Mouse (Mus musculus) yolk sac, embryonic 10.5 days (tissue): Measurements from ENCODE around the gene Map4.
"Not testable (repeated sequence)": the region's sequence is repeated elsewhere in the genome, so short reads cannot be mapped to it uniquely, and the experiment has no call there.

Experiments
- DNase-seq: peaks from one replicate; pipeline ENCODE4 v3.0.0-alpha.2; 2017; ENCODE audit warnings: low spot score

Gene Map4

DNA sequence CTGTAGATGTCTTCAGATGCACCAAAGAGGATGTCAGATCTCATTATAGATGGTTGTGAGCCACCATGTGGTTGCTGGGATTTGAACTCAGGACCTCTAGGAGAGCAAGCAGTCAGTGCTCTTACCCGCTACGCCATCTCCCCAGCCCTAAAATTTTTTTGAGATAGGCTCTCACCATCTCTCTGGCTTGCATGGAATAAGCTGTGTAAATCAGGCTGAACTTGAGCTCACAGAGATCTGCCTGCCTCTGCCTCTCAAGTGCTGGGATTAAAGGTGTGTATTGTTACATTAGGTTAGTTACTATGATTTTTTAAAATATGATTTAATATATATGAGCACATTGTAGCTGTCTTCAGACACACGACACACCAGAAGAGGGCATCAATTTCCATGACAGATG lies 2.1 kb upstream of the Map4 start:
- no peak for DNase-seq

- DNase-seq, result peak; percentile 1
Observed at GRCm38 (mm10) chr9:109930063-109930462, 1.2 kb upstream of the Map4 start.

DNA sequence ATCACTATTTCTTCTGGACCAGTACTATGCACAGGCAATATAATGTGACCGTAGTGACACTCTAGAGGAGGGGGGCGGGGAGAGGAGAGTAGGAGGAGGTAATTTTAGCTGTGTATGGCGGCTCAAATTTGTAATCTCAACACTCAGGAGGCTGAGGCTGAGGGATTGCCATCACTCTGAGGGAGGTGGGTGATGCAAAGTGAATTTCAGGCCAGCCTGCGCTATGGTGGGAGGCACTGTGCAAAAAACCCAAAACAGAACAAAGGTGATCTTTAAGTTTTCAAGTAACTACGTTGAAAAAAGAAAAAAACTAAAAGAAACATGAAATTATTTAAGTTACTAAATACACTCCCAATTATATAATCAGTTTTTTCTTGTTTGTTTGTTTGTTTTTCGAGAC lies 508 bp upstream of the Map4 start:
- peak; percentile 16 for DNase-seq

GRCm38 (mm10) chr9:109932361-109932755 lies 1.1 kb downstream of the Map4 start:
- DNase-seq, result peak; percentile 52

DNA sequence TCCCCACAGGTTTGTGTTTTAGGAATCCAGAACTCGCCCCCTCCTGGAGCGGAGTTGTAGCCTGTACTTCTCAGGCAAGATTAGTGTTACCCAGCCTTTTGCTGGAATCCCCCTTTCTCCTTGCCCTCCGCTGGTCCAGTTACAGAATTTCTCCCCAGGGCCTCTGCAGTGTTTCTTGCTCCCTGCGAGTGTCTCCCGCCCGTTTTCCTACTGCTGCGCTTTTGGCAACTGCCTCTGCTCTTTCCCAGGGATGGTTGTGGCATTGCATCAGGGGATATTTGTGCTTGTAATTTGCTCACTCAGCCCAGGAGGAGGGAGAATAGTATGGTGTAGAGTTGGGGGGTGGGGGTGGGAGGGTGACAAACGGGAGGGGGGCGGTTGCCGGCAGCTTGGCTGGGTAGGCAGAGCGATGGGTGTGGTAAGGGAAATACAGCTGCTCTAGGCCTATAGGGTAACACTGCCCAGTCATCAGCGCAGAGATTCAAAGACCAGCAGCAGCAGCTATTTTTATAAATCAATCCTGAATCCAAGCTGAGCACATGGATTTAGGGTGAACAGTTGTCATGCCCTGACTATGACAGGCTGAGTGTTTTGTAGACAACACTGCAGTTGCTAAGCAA lies 1.6 kb downstream of the Map4 start:
- DNase-seq, result no peak

- no peak for DNase-seq
Observed at GRCm38 (mm10) chr9:109939401-109939800, 8.1 kb downstream of the Map4 start.

DNA sequence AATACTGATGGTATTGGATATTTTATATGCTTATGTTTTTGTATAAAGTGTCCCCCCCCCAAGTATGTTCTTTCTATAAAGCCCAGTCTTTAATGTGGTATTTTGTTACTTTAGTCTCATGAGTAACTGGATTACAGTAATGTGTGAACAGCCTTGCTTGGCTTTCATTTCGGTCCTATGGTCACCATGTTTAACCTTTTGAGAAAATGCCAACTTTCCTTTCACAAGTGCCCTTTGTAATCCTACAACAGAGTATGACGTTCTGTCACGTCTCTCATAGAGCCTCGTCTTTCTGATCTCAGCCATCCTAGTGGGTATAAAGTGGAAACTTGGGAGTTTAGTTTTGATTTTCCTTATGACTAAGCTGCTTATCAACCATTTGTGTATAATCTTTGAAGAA lies 11.5 kb downstream of the Map4 start:
- DNase-seq, result no peak

DNA sequence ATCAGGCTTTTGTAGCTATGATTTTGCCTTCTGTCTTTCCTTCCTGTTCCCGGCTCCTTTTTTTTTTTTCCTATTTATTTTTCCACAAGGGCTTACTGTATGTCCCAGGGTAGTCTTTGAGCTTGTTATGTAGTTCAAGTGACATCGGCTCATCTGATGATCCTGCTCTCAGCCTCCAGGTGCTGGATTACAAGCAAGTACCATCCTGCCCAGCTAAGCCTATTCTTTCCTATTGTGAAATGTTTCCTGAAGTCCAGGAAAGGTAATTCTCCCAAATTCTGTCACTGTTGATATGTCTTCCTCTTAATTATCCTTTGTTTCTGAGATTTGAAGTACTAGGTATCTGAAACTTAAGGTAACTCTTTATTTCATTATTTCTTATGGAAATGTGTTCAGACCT lies 13.5 kb downstream of the Map4 start:
- no peak for DNase-seq

DNA sequence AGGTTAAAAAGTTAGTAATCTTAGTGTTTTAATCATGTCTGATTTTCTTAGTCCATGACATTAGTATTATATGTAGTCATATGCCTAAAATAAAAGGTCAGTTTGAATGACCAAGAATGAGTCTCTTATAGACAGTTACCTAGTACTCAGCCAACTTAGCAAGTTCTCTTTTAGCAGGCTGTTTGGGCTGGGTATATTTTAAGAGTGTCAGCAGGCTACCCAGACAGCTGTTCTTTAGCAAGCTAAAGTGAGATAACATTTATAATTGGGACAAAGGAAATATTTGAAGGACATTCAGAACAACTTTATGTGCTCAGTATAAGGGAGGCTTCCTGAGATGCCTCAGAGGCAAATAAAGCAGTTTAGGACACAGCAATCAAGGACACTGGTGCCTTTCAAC lies 17.3 kb downstream of the Map4 start:
- DNase-seq, result no peak

DNA sequence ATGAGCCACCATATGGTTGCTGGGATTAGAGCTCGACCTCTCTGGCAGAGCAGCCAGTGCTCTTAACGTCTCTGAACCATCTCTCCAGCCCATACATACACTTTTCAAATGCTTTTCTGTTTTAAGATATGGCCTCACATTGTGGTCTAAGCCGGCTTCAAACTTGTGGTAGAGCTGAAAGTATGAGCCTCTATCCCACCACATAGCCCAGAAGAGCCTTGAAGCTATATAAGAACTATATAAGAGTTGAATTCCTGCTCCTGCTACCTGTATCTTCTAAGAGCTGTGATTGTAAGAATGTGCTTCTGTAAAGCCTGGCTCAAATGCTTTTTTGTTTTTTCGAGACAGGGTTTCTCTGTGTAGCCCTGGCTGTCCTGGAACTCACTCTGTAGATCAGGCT lies 18.5 kb downstream of the Map4 start:
- no peak for DNase-seq

DNA sequence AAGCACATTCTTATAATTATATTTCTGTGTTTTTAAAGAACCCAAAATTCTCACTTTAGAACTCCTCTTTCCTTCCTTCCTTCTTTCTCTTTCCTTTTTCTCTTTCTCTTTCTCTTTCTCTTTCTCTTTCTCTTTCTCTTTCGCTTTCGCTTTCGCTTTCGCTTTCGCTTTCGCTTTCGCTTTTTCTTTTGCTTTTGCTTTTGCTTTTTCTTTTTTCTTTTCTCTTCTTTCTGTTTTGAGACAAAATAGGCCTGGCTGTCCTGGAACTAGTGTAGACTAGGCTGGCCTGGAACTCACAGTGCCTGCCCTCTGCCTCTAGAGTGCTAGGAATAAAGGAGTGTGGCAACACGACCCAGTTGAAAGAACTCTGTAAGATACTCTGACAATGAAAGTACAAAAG lies 22.3 kb downstream of the Map4 start:
- no peak for DNase-seq

GRCm38 (mm10) chr9:109954631-109955030 lies 23.4 kb downstream of the Map4 start:
- DNase-seq, result no peak

DNA sequence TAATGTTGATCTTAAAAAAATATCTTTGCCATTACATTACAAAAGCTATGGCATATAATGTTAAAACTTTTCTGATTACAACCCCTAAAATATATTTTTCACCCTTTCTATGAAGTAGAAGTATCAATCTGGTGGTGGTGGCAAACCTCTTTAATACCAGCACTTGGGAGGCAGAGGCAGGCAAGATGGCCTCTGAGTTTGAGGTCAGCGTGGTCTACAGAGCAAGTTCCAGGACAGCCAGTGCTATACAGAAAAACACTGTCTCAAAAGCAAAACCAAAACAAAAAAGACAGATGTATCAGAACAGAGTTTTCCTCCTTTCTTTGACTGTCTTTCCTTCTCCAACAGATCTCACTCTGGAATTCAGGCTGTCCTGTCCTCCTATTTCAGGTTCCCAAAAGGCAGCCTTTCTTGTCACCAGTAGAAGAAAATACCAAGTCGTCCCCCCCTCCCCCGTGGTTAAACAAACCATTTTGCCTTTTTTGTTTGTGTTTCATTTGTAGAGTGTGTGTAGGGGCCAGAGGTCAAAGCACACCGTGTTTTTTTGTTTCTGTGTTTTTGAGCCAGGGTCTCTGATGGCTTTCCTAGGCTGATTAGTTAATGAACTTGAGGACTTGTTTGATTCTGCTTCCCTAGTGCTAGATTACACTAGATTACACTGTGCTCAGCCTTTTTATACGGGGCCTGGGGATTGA lies 28.3 kb downstream of the Map4 start:
- DNase-seq, result peak; percentile 70

DNA sequence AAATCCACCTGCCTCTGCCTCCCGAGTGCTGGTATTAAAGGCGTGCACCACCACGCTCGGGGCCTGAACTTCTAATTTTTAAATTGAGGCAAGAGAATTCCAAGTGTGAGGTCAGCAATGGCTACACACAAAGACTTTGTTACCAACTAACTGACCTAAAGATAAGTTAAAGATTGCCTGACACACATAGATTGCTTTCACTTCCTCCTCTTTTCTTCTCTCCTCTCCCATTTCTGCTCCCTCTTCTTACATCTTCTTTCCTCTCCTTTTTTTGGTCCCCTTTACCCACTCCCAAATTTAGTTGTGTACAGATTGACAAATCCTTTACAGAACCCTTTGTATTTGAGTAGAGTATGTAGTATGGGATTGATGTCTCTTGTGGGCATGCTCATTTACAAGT lies 29.3 kb downstream of the Map4 start:
- no peak for DNase-seq

GRCm38 (mm10) chr9:109964761-109965160 lies 33.5 kb downstream of the Map4 start:
- peak; percentile 15 for DNase-seq

GRCm38 (mm10) chr9:109968351-109969116 lies 37.3 kb downstream of the Map4 start:
- DNase-seq, result no peak

DNA sequence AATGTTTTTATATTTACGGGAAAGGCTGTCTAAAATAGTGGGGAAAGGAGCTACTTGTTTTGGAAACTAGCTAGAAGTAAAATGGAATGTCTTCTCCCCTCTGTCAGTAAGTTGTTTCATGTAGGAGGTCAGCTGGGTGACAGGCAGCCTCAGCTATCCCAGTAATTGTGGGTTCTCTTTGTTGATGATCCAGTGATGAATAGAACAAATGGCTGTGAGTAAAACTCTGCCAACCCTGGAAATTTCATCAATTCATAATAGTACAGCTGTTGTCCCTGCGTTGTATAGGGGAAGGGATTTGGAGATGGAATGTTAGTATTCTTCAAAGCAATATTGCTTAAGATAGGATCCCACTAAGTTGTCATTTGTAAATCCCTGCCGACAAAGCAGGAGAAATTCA lies 37.9 kb downstream of the Map4 start:
- no peak for DNase-seq

- no peak for DNase-seq
Observed at GRCm38 (mm10) chr9:109969792-109970336, 38.6 kb downstream of the Map4 start.

DNA sequence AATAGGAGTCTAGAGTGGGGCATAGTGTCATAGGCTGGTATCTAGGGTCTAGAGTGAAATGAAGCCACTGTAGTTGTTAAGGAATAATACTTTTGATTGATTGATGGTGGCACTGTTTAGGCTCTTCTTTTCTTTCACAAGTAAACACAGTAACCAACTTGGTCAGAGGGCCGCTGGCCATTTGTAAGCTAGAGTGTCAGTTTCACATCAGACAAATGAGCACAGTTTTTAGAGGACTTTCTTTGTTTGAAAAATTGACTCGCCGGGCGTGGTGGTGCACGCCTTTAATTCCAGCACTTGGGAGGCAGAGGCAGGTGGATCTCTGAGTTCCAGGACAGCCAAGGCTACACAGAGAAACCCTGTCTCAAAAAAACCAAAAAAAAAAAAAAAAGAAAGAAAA lies 40.5 kb downstream of the Map4 start:
- DNase-seq, result not testable (repeated sequence)

- not testable (repeated sequence) for DNase-seq
Observed at GRCm38 (mm10) chr9:109980223-109980622, 49.0 kb downstream of the Map4 start.

DNA sequence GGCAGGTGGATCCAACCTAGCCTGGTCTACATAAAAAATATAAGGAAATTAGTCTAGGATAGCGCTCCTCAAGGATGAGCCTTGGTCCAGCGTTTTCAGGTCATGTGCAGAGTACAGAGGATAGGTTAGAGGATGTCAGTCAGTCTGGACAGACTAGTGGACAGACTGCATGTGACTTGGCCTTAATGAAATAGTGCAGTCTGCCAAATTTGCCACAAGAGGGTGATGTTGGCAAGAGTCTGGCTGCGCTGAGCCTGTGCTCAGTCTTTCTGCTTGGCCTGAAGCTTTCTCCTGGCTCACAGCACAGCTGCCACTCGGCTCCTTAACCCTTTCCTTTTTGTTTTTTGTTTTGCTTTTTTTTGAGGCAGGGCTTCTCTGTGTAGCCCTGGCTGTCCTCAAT lies 54.2 kb downstream of the Map4 start:
- DNase-seq, result peak; percentile 61

GRCm38 (mm10) chr9:109989084-109989483 lies 57.8 kb downstream of the Map4 start:
- DNase-seq, result no peak

DNA sequence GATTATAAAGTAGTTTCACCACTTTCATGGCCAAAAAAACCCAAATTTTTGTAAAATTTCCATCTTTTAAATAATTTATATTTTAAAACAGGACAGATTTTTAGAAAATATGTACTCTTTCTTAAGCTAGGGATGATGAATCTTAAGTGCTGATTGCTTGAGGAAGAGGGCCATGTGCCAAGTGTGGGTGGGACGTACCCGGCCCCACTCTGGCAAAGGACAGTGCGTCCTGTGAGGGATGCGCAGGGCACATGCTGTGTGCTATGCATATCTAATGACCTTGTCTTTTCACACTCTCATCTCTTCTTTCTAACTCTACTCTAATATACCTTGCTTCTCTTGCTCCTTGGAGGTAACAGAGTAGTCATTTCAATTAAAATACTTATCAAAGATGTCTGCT lies 66.2 kb downstream of the Map4 start:
- DNase-seq, result no peak
